Mouse (Mus musculus) embryonic facial prominence, embryonic 15.5 days (tissue): ENCODE measurements at regions not wholly inside any gene's neighbourhood (a gene's known extent, or its start where the extent isn't known, plus 50 kb on each side); places are given as distances from the start of the nearest gene placed in this dataset.
A peak's percentile ranks its signal among the peaks of the same experiment; 100 is the strongest.
"Not testable (repeated sequence)": the region's sequence is repeated elsewhere in the genome, so short reads cannot be mapped to it uniquely, and the experiment has no call there.

Experiments used
- ATAC-seq: fragments of 200-750 bp; cut with Nextera tagmentation; 2 replicates; pipeline ENCODE4 v1.8.0; 2017; ENCODE audit warnings: low read depth, moderate TSS enrichment; ENCODE audit not compliant: insufficient number of reproducible peaks, low FRiP score, low TSS enrichment
- H3K27ac ChIP-seq: fragments of 300-500 bp; sonication (generic); replicated peaks from 2 replicates; pipeline ENCODE4 v1.5.1; 2015; ENCODE audit warnings: mild to moderate bottlenecking, inconsistent platforms
- H3K27me3 ChIP-seq: fragments of 300-500 bp; sonication (generic); 2 replicates; pipeline ENCODE4 v1.6.1; 2015; ENCODE audit warnings: inconsistent platforms
- H3K36me3 ChIP-seq: fragments of 300-500 bp; sonication (generic); 2 replicates; pipeline ENCODE4 v1.6.1; 2015; ENCODE audit warnings: mild to moderate bottlenecking, inconsistent platforms
- H3K4me1 ChIP-seq: fragments of 300-500 bp; sonication (generic); 2 replicates; pipeline ENCODE4 v1.6.1; 2015; ENCODE audit warnings: inconsistent platforms
- H3K4me2 ChIP-seq: fragments of 300-500 bp; sonication (generic); replicated peaks from 2 replicates; pipeline ENCODE4 v1.6.1; 2015; ENCODE audit warnings: mild to moderate bottlenecking, inconsistent platforms
- H3K4me3 ChIP-seq: fragments of 300-500 bp; sonication (generic); replicated peaks from 2 replicates; pipeline ENCODE4 v1.5.1; 2015; ENCODE audit warnings: mild to moderate bottlenecking, inconsistent platforms
- H3K9ac ChIP-seq: fragments of 300-500 bp; sonication (generic); 2 replicates; pipeline ENCODE4 v1.6.1; 2015; ENCODE audit warnings: inconsistent platforms
- H3K9me3 ChIP-seq: fragments of 300-500 bp; sonication (generic); replicated peaks from 2 replicates; pipeline ENCODE4 v1.6.1; 2016; ENCODE audit warnings: inconsistent platforms
- WGBS: fragments of 180-500 bp; shearing (Covaris S2); methylation state at CpG from one replicate; pipeline ENCODE4 v1.1.7; 2015; 5-methylcytosine and 5-hydroxymethylcytosine counted together

DNA sequence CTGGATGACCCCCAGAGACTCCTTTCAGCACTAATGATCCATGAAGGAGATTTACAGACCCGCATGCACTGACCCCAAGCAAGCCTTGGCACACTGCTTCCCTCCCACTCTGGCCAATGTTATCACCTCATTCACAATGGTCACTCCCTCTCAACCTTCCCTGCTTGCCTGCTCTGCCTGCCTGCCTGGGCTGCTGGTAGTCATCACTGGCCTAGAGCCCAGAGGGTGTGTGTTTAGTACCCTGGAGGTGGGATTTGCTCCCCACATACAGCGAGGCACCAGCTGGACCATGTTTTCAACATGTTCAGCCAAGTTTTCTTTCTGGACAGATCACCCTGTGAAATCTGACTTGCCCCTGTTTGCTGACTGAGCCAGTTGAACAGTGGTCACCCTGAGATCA is 147.9 kb downstream of the Lyplal1 start:
- no peak overlapping the region for H3K9ac ChIP-seq
- no peaks in the 10 kb centered on the region for H3K9me3 ChIP-seq
- peaks cover 17% of the 10 kb centered on the region for H3K4me1 ChIP-seq
- H3K27me3 ChIP-seq: no peaks in the 10 kb centered on the region
- H3K4me2 ChIP-seq: no peak overlapping the region
- H3K4me3 ChIP-seq: no peak overlapping the region
- 33% methylated on average over 2 of the region's 2 CpGs for WGBS
- 0 out of 2 replicates have a peak overlapping the region, but pooled peaks have one; percentile 14 for H3K27ac ChIP-seq
- ATAC-seq: no peak
- H3K36me3 ChIP-seq: no peaks in the 10 kb centered on the region

DNA sequence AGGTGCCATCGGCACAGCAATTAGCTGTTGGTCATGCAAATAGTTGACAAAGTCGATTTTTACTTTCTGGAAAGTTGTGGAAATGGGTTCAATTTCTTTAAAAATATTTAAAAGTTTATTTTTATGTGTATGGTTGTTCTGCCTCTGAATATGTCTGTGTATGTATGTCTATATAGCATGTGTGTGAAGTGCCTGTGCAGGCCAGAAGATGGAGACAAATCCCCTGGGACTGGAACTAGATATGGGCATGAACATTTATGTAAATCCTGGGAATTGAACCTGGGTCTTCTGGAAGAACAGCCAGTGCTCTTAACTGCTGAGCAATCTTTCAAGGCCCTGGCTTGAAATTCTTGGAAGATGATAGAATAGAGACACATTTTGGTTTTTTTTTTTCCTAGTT is 140.0 kb downstream of the Lyplal1 start:
- no peaks in the 10 kb centered on the region for H3K9me3 ChIP-seq
- 89% methylated on average over 2 of the region's 2 CpGs for WGBS
- no peaks in the 10 kb centered on the region for H3K36me3 ChIP-seq
- no peak overlapping the region for H3K27ac ChIP-seq
- no peak overlapping the region for H3K9ac ChIP-seq
- no peaks in the 10 kb centered on the region for H3K27me3 ChIP-seq
- ATAC-seq: no peak
- H3K4me3 ChIP-seq: no peak overlapping the region
- H3K4me1 ChIP-seq: no peaks in the 10 kb centered on the region
- no peak overlapping the region for H3K4me2 ChIP-seq

DNA sequence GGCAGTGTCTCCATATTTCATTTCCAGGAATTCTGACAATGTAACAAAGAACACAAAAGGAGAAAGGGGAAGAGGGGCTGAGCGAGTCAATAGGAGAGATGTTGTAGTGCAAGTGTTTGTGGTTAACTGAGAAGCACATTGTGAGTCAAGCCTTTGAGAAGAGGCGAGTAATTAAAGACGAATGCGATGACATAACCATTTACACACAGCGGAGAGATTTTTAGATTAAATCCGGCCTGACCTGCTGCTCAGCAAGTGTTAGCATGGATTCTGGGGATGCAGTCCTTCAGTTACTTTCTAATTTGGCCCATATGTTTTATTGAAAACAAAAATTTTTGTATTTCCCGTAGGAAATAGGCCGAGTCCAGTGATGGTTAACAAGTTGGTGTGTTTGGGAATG is 127.7 kb downstream of the Lyplal1 start:
- peaks cover 7% of the 10 kb centered on the region; the same call in 1 of the 2 replicates for H3K4me1 ChIP-seq
- H3K27ac ChIP-seq: peak overlapping the region; percentile 55; the same call in 1 of the 2 replicates
- H3K4me3 ChIP-seq: no peak overlapping the region
- no peaks in the 10 kb centered on the region for H3K9me3 ChIP-seq
- H3K27me3 ChIP-seq: no peaks in the 10 kb centered on the region
- H3K4me2 ChIP-seq: no peak overlapping the region
- WGBS: 27% methylated on average over 8 of the region's 8 CpGs
- H3K9ac ChIP-seq: no peak overlapping the region
- no peaks in the 10 kb centered on the region for H3K36me3 ChIP-seq
- 0 out of 2 replicates have a peak, but pooled peaks have one; percentile 43 for ATAC-seq

DNA sequence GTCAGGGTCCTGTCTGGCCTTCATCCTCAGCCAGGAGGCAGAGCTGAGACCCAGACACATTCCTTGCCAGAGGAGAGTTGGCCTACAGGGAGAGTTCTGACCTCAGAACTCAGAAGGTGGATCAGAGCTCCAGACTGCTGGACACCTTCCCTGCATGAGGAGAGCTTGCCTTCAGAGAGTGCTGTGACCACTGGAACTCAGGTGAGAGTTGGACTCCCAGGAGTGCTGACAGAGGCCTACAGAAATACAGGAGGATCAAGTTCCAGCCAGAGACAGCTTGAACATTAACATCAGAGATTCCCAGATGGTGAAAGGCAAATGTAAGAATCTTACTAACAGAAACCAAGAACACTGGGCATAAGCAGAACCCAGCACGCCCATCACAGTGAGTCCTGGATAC is 117.0 kb downstream of the Lyplal1 start:
- ATAC-seq, H3K4me3 ChIP-seq, H3K9me3 ChIP-seq, H3K27ac ChIP-seq, H3K36me3 ChIP-seq, H3K4me2 ChIP-seq, H3K9ac ChIP-seq, H3K4me1 ChIP-seq, H3K27me3 ChIP-seq: not testable (repeated sequence)
- 91% methylated on average over 1 of the region's 1 CpGs for WGBS

GRCm38 (mm10) chr1:186013413-186013812 is 103.7 kb downstream of the Lyplal1 start:
- Histone ChIP-seq H3K4me3 (no peak overlapping the region), H3K9ac (no peak overlapping the region), H3K27ac (no peak overlapping the region), H3K9me3 (no peaks in the 10 kb centered on the region), H3K36me3 (no peaks in the 10 kb centered on the region), H3K4me1 (no peaks in the 10 kb centered on the region), H3K4me2 (no peak overlapping the region), H3K27me3 (0 out of 2 replicates have a peak, but pooled peaks cover 3% of the 10 kb centered on the region)
- ATAC-seq: no peak
- whole genome bisulfite sequencing: 71% methylated on average over 1 of the region's 1 CpGs

- Histone ChIP-seq H3K4me3 (no peak overlapping the region), H3K9me3 (no peaks in the 10 kb centered on the region), H3K36me3 (no peaks in the 10 kb centered on the region), H3K27me3 (0 out of 2 replicates have a peak, but pooled peaks cover 3% of the 10 kb centered on the region), H3K4me1 (no peaks in the 10 kb centered on the region), H3K4me2 (no peak overlapping the region), H3K9ac (no peak overlapping the region), H3K27ac (no peak overlapping the region)
- ATAC-seq: no peak
- WGBS: 67% methylated on average over 1 of the region's 1 CpGs
Measured at GRCm38 (mm10) chr1:186014166-186014565, 102.9 kb downstream of the Lyplal1 start.

GRCm38 (mm10) chr1:186015831-186016561 is 101.1 kb downstream of the Lyplal1 start:
- Histone ChIP-seq H3K4me3 (no peak overlapping the region), H3K9me3 (no peaks in the 10 kb centered on the region), H3K4me1 (no peaks in the 10 kb centered on the region), H3K27me3 (0 out of 2 replicates have a peak, but pooled peaks cover 3% of the 10 kb centered on the region), H3K4me2 (no peak overlapping the region), H3K9ac (no peak overlapping the region), H3K27ac (no peak overlapping the region), H3K36me3 (no peaks in the 10 kb centered on the region)
- 68% methylated on average over 8 of the region's 8 CpGs for WGBS
- ATAC-seq: no peak

DNA sequence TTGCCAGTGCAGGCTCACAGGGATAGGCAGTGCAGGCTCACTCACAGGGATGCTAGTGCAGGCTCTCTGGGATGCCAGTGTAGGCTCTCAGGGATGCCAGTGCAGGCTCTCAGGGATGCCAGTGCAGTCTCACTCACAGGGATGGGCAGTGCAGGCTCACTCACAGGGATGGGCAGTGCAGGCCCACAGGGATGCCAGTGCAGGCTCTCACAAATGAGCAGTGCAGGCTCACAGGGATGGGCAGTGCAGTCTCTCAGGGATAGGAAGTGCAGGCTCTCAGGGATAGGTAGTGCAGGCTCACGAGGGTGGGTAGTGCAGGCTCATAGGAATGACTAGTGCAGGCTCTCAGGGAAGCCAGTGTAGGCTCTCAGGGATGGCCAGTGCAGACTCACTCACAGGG is 99.6 kb downstream of the Lyplal1 start:
- 57% methylated on average over 1 of the region's 1 CpGs for whole genome bisulfite sequencing
- no peak overlapping the region for H3K9ac ChIP-seq
- H3K36me3 ChIP-seq: no peaks in the 10 kb centered on the region
- H3K27me3 ChIP-seq: 0 out of 2 replicates have a peak, but pooled peaks cover 3% of the 10 kb centered on the region
- no peak overlapping the region for H3K4me2 ChIP-seq
- no peak overlapping the region for H3K4me3 ChIP-seq
- H3K4me1 ChIP-seq: no peaks in the 10 kb centered on the region
- no peaks in the 10 kb centered on the region for H3K9me3 ChIP-seq
- ATAC-seq: no peak
- H3K27ac ChIP-seq: no peak overlapping the region

DNA sequence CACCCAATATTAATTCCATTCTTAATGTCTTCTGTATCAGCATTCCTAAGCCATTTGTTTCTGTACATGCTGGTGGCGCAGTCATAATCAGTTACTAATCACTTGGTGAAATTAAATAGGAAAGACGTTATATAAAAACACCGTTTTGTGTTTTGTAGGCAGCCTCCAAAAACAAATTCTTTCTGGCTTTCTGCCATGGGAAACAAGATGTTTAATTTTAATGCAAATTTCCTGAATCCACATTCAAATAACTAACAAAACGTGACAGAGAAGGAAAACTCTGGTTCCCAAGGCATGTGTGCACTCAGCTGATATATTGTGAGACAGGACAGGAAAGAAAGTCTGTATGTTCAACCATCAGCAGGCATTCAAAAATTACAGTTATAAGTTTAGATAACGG is 97.6 kb downstream of the Lyplal1 start:
- Histone ChIP-seq H3K36me3 (no peaks in the 10 kb centered on the region), H3K9me3 (no peaks in the 10 kb centered on the region), H3K27ac (no peak overlapping the region), H3K9ac (no peak overlapping the region), H3K4me3 (no peak overlapping the region), H3K4me1 (no peaks in the 10 kb centered on the region), H3K4me2 (no peak overlapping the region), H3K27me3 (0 out of 2 replicates have a peak, but pooled peaks cover 3% of the 10 kb centered on the region)
- 70% methylated on average over 5 of the region's 5 CpGs for WGBS
- no peak for ATAC-seq

GRCm38 (mm10) chr1:186031951-186032350 is 85.2 kb downstream of the Lyplal1 start:
- no peak overlapping the region for H3K4me2 ChIP-seq
- H3K27me3 ChIP-seq: no peaks in the 10 kb centered on the region
- H3K27ac ChIP-seq: no peak overlapping the region
- no peaks in the 10 kb centered on the region for H3K36me3 ChIP-seq
- WGBS: 72% methylated on average over 10 of the region's 10 CpGs
- H3K9ac ChIP-seq: no peak overlapping the region
- H3K9me3 ChIP-seq: no peaks in the 10 kb centered on the region
- H3K4me1 ChIP-seq: no peaks in the 10 kb centered on the region
- no peak for ATAC-seq
- H3K4me3 ChIP-seq: no peak overlapping the region

GRCm38 (mm10) chr1:186034443-186034842 is 82.7 kb downstream of the Lyplal1 start:
- no peak for ATAC-seq

More at GRCm38 (mm10) chr1:186034443-186034842, 82.7 kb downstream of the Lyplal1 start:
- Histone ChIP-seq H3K4me2 (no peak overlapping the region), H3K27ac (no peak overlapping the region), H3K36me3 (no peaks in the 10 kb centered on the region), H3K27me3 (no peaks in the 10 kb centered on the region), H3K9ac (no peak overlapping the region), H3K9me3 (no peaks in the 10 kb centered on the region), H3K4me3 (no peak overlapping the region), H3K4me1 (no peaks in the 10 kb centered on the region)
- 51% methylated on average over 2 of the region's 2 CpGs for WGBS
